Mouse (Mus musculus) cortical plate, adult 2 months (tissue): ENCODE data around the gene Dlg2.

Experiments used
- CTCF ChIP-seq: fragments of 200-500 bp; IDR thresholded peaks from 2 replicates; pipeline ENCODE4 v1.5.1; 2011; ENCODE audit warnings: mild to moderate bottlenecking, control low read depth, low read length; ENCODE audit not compliant: insufficient read depth; ENCODE audit errors: extremely low read depth
- POLR2A ChIP-seq: fragments of 200-500 bp; IDR thresholded peaks from 2 replicates; pipeline ENCODE4 v1.6.1; 2011; ENCODE audit warnings: mild to moderate bottlenecking, low read length, control low read depth; ENCODE audit not compliant: insufficient read depth; ENCODE audit errors: extremely low read depth

DNA sequence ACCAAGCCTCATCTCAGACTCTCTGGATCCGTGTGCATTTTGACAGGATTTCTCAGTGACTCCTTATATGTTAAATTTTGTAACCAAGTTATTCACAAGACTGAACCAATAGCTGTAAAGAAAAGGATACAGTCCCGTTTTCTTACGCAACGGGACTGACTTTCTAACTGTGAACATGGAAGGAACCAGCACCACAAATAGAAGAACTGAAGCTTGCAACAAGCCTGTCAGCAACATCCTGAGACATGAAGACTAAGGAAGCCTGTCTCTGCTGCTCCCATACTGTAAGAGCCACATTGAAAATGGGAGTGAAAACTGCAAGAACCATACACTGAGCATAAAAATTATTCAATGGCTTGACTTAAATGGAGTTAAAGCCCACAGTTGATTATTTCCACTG is 1981.8 kb downstream of the Dlg2 start:
- TF ChIP-seq CTCF (no peak), POLR2A (no peak)
